Comparison of ENCODE assay signal across 27 mouse cellular contexts in genomic region chr15:44310888-44311287, GRCm38 (mm10).
DNase-seq lines count a peak whose midpoint lies in the region; ATAC-seq and TF ChIP-seq lines count a peak whose summit lies in the region.
"Had no signal": no experiment of that assay in that cellular context is flagged by ENCODE, and none has a peak within 500 bp of the region (broad histone marks: within the 10 kb centered on the region; RNA-seq: fewer than 3 reads in every experiment).

No protein-coding gene starts in this region.

- no peaks in the 10 kb centered on the region for H3K27me3 ChIP-seq in midbrain, embryonic 10.5 days (ENCODE audit: low read depth, poor library complexity, severe bottlenecking)
- no peaks in the 10 kb centered on the region for H3K27me3 ChIP-seq in midbrain, embryonic 15.5 days (replicated peaks)
- H3K27me3 ChIP-seq in Patski, result no peaks in the 10 kb centered on the region
- H3K27me3 ChIP-seq in midbrain, embryonic 14.5 days (ENCODE audit: control insufficient read depth, insufficient read depth, low read length), result no peaks in the 10 kb centered on the region
- H3K27me3 ChIP-seq: embryonic facial prominence, embryonic 12.5 days; forebrain, embryonic 13.5 days; heart, embryonic 12.5 days; heart, embryonic 15.5 days; hindbrain, embryonic 13.5 days had no signal

- no peak for DNase-seq in midbrain, embryonic 10.5 days (ENCODE audit: low spot score)
- DNase-seq in 3134 (ENCODE audit: extremely low read depth, insufficient read length, low spot score) (peak; percentile 15), Patski (ENCODE audit: low read depth, low spot score) (no peak)
- no peak for DNase-seq in midbrain, embryonic 14.5 days
- DNase-seq in left cerebral cortex, adult 9 months (ENCODE audit: low spot score in 2 of 2), result no peak
- no peak for DNase-seq in frontal cortex, adult 2 months (ENCODE audit: extremely low spot score in 1 of 2, low spot score in 1 of 2)
- DNase-seq: adrenal gland, postnatal 10 days; adrenal gland, postnatal 36 days; cerebellum, adult 18-20 months; cerebellum, adult 9-10 months; cerebellum, postnatal 14 days; gastrocnemius, adult 2 months; gastrocnemius, postnatal 14 days; heart, adult 18-20 months; heart, postnatal 10 days; heart, postnatal 36 days had no signal

- 62% methylated on average over 5 of the region's 5 CpGs for WGBS in midbrain, embryonic 10.5 days
- WGBS in midbrain, embryonic 15.5 days, result 43% methylated on average over 5 of the region's 5 CpGs
- WGBS in midbrain, embryonic 14.5 days, result 45% methylated on average over 5 of the region's 5 CpGs

- POLR2A ChIA-PET in Patski (lab: Charles Lee), result interaction anchor here (0.6 kb wide), 1 partner anchor 185 kb away, joined by 3 read pairs; no protein-coding TSS in a partner anchor

- no peak for TF ChIP-seq CTCF in Patski (IDR thresholded peaks at IDR 0.05)

- in situ Hi-C loops in Patski (cut with MboI; ENCODE audit: low pct_unique_long_range_greater_than_20kb), result no loop called here

- no peaks in the 10 kb centered on the region for H3K9me3 ChIP-seq in midbrain, embryonic 10.5 days (replicated peaks)
- no peaks in the 10 kb centered on the region for H3K9me3 ChIP-seq in midbrain, embryonic 15.5 days
- H3K9me3 ChIP-seq in midbrain, embryonic 14.5 days (ENCODE audit: control insufficient read depth, low read length), result no peaks in the 10 kb centered on the region
- H3K9me3 ChIP-seq: embryonic facial prominence, embryonic 12.5 days; forebrain, embryonic 10.5 days; forebrain, embryonic 13.5 days; heart, embryonic 15.5 days; hindbrain, embryonic 10.5 days; hindbrain, embryonic 13.5 days had no signal

- H3K27ac ChIP-seq in midbrain, embryonic 10.5 days (replicated peaks), result peak overlapping the region; percentile 23; the same call in 1 of the 2 replicates
- no peak overlapping the region for H3K27ac ChIP-seq in midbrain, embryonic 15.5 days
- H3K27ac ChIP-seq in midbrain, embryonic 14.5 days (replicated peaks; ENCODE audit: low read depth, low read length), result no peak overlapping the region
- H3K27ac ChIP-seq: embryonic facial prominence, embryonic 12.5 days; forebrain, embryonic 10.5 days; forebrain, embryonic 13.5 days; gastrocnemius, adult 2 months; heart, embryonic 15.5 days; hindbrain, embryonic 10.5 days; hindbrain, embryonic 13.5 days had no signal

- no peak overlapping the region for H3K4me2 ChIP-seq in midbrain, embryonic 15.5 days
- no peak overlapping the region for H3K4me2 ChIP-seq in midbrain, embryonic 14.5 days (ENCODE audit: low read length)
- H3K4me2 ChIP-seq: embryonic facial prominence, embryonic 12.5 days; forebrain, embryonic 13.5 days; heart, embryonic 12.5 days; heart, embryonic 15.5 days; hindbrain, embryonic 13.5 days had no signal

- peaks cover 3% of the 10 kb centered on the region; the same call in 1 of the 2 replicates for H3K4me1 ChIP-seq in midbrain, embryonic 10.5 days
- H3K4me1 ChIP-seq in midbrain, embryonic 15.5 days, result no peaks in the 10 kb centered on the region
- no peaks in the 10 kb centered on the region for H3K4me1 ChIP-seq in midbrain, embryonic 14.5 days (ENCODE audit: control insufficient read depth, insufficient read depth, low read length)
- H3K4me1 ChIP-seq: embryonic facial prominence, embryonic 12.5 days; forebrain, embryonic 10.5 days; heart, embryonic 12.5 days; heart, embryonic 15.5 days; hindbrain, embryonic 10.5 days; hindbrain, embryonic 13.5 days had no signal

- H3K9ac ChIP-seq in midbrain, embryonic 15.5 days, result no peak overlapping the region
- no peak overlapping the region for H3K9ac ChIP-seq in midbrain, embryonic 14.5 days (replicated peaks; ENCODE audit: low read length)
- H3K9ac ChIP-seq: embryonic facial prominence, embryonic 12.5 days; forebrain, embryonic 13.5 days; heart, embryonic 12.5 days; heart, embryonic 15.5 days; hindbrain, embryonic 13.5 days had no signal

- CTCF ChIA-PET in Patski (lab: Charles Lee), result no interaction called here

- ATAC-seq in midbrain, embryonic 15.5 days (replicated peaks), result no peak
- ATAC-seq in Patski, result peak; percentile 57
- 0 out of 2 replicates have a peak, but pooled peaks have one; percentile 4 for ATAC-seq in midbrain, embryonic 14.5 days (ENCODE audit: low FRiP score, low TSS enrichment)
- ATAC-seq: forebrain, embryonic 13.5 days; forebrain, embryonic 16.5 days; hindbrain, embryonic 16.5 days had no signal

- no peak overlapping the region for H3K4me3 ChIP-seq in midbrain, embryonic 10.5 days
- no peak overlapping the region for H3K4me3 ChIP-seq in midbrain, embryonic 15.5 days
- no peak overlapping the region for H3K4me3 ChIP-seq in midbrain, embryonic 14.5 days (replicated peaks; ENCODE audit: low read depth, low read length)
- H3K4me3 ChIP-seq: embryonic facial prominence, embryonic 12.5 days; erythroblast, embryonic 14.5 days; forebrain, embryonic 10.5 days; forebrain, embryonic 13.5 days; gastrocnemius, adult 2 months; heart, embryonic 12.5 days; heart, embryonic 15.5 days; hindbrain, embryonic 10.5 days; hindbrain, embryonic 13.5 days had no signal

- H3K36me3 ChIP-seq in midbrain, embryonic 10.5 days, result no peaks in the 10 kb centered on the region
- H3K36me3 ChIP-seq in midbrain, embryonic 15.5 days (replicated peaks), result no peaks in the 10 kb centered on the region
- no peaks in the 10 kb centered on the region for H3K36me3 ChIP-seq in midbrain, embryonic 14.5 days (ENCODE audit: control insufficient read depth, insufficient read depth, low read length)
- H3K36me3 ChIP-seq: embryonic facial prominence, embryonic 12.5 days; forebrain, embryonic 10.5 days; heart, embryonic 12.5 days; heart, embryonic 15.5 days; hindbrain, embryonic 10.5 days; hindbrain, embryonic 13.5 days had no signal
